Mouse (Mus musculus) right cerebral cortex, adult 18-20 months (tissue): ENCODE results near the gene Ust.

ENCODE experiments used
- DNase-seq: peaks from one replicate; pipeline ENCODE4 v3.0.0; 2022; ENCODE audit warnings: mixed read lengths

The Ust gene

DNA sequence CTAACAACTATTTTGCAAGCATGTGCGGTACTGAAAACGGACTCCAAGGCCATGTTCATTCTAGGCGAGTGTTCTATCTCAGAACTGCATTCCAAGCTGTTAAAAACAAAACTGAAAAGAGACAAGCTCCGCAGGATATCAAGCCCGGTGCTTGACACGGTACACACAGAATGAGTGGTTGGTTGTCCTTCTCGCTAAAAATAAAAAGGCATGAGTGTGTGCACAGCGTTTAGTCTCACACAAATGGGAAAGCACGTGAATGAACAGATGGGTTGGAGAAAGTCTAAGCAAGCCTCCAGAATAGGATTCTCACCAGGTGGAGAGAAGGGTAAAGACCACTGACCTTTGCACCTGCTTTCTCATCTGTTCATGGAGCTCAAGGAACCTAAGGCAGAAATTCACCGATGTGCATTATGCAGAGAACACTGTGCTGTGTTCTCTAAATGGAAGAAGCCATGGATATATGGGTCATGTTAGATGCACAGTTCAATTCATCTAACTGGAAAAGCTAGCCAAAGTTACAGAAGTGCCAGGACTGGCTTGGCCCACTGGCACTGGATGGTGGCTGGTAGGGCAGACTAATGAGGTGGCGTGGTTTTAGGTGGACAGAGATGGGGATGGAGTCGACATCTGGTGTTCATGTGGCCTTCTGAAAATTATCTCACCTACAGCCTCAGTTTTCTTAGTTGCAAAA, 90.8 kb downstream of the Ust start:
- no peak for DNase-seq

DNA sequence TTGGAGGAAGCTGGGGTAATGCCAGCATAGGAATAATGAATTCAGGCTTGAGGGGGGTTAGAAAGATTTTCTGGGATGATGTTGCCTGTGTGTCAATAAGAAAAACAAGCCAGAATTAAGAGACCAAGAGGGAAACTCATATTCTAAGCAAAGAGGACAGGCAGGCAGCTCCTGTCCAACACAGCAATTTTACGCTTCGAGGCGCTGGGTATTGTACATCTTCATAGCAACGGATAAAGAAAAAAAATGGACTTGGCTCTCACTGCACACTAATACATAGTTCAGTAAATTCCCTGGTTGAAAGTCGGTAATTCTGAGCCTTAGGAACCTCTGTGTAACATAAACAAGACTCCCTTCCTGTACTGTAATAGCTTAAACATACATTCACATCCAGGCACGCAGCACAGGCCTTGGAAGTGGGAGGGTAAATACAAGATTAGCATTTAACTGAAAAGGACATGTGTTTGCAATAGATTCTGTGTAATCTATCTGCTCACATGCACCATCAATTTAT, 99.1 kb downstream of the Ust start:
- DNase-seq = no peak

DNA sequence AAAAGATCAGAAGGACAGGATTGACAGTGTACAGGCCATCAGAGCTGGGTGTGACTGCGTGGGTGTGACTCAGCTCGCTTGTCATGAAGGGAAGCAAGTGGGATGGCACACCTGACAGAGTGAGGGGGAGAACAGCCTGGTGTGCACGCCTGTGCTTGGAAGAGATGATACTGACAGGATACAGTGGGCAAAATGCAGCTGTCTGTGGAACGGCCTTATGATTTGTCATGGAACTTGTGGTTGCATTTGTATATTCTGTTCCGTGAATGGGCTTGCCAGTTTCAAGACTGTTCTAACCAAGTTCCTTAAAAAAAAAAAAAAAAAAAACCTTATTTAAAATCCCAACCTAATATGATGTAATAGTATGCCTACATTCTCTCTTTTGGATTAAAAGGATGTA, 103.2 kb downstream of the Ust start:
- DNase-seq = no peak

DNA sequence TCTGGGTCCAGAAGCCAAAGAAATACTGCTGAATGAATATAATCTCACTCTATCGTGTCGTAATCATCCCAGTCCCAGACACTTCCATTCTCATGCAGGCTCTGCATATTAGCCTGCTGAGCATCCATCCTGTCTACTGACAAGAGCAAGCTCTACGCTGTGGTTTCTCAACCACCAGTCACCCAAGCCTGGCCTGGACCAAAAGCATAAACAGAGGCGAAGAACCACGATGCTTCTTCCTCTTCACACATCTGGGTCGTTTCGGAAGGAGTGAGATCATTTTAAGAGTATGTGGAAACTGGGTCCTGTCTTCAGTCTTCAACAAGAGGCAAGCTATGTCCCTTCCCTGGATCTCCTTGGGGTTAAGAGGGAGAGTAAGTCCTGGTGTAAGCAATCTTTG, 103.6 kb downstream of the Ust start:
- DNase-seq = no peak

DNA sequence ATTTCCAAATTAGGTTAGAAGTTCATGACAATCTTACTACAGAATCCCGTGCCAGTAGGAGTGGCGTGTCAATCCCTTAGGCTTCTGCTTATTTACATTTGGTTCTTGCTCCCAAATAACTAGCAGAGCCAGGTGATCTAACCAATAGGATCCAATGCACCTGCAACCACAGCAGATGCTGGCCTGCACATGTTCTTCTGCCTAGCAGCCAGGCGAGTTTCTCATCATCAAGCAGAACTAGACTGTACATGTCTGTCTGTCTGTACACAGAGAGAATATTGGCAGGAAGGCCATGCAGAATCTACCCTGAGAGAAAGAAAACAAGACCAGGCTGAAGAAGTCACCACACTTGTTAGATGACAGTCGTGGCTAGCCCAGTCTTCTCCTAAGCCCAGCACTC, 113.5 kb downstream of the Ust start:
- no peak for DNase-seq

DNA sequence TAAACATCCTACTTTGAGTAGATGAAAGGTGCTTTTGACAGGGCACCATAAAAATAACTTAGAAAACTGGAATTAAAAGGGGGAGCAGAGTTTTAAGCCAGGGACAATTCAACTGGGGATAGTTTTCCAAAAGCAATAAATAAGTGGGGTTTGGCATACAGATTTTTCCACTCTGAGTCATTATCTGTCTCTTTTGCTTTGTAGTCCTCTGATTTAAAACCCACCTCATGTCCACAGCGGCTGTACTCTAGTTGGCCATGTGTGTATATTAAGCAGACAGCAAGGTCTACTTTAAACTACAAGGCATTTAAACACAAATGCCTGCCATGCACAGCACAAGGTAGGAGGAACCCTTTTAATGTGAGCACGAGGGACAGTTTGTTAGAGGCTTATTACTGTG, 126.4 kb downstream of the Ust start:
- no peak for DNase-seq

DNA sequence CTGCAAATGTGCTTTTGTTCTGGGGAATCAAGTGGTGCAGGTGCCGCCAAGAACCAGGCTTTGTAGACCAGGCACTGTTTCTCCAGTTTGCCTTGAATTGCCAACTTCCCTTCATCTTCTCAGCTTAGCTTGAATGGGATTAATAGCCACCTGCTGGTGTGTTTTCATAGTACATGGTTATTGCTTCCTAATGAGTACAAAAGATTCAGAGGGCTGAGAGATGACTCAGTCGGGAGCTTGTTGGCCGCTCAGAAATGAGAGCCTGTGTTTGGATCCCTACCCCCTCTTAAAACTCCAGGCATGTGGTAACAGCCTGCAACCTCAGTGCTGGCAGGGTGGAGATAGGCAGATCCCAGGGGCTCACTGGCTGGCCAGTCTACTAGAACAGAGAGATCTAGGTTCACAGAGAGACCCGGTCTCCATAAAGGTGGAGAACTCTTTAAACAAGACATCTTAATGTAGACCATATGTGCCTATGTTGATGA, 127.3 kb downstream of the Ust start:
- peak; percentile 10 for DNase-seq

DNA sequence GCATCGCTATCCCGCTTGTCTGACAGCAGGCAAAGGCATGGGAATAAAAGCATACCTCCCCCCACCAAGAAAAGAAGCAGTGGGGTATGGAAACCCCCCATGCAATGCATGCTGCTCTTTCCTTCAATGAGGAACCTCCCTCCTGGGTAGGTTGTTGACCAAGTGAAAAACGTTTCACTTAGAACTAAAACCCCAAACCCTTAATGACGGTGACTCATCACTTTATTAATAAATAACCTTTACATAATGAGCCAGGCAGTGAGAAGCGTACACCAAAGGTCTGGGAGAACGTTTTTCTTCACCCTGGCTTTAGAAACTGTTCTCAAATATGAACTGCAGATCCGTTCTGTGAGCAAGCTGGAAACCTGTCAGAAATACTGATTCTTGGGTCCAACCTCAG, 130.4 kb downstream of the Ust start:
- DNase-seq = no peak

DNA sequence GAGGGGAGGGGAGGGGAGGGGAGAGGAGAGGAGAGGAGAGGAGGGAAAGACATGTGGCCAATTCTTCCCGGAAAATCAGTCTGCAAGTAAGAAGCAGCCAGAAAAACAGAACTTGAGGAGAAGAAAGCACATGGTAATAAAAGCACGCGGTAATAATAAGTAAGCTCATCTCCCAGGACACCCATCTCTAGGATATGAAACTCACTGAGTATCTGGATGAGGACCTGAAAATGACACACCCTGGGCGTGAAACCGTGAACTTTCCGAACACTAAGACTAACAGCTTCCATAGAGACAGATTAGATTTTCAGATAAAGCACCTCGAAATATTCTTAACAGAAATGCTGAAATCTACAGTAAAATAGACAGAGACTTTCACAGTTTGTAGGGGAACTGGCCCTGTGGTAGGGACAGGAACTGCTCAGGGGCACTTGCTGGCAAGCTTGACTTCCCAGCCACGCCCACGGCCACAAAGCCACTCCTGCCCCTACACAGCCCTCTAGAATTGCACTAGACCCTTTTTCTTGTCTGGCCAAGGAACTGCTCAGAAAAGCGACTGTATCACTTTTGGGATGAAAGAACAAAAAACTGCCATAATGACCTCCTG, 148.6 kb downstream of the Ust start:
- no peak for DNase-seq

DNA sequence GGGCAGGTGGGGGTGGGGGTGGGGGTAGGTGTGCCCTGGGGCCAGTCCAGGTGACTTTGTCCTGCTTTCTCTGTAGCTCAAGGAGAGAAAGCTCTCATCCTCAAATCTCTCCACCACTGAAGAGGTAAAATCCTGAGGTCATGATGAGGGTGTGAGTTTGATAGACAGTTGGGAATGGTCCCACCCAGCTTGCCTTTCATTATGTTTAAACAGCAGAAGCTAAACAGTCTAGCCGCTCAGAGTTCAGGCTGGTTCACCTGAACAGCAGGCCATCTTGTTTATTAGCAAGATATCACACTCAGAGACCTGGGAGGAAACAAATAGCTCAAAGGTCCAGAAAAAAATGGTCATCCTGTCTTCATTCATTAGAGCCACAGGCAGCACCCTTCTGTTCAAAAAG, 152.8 kb downstream of the Ust start:
- no peak for DNase-seq

DNA sequence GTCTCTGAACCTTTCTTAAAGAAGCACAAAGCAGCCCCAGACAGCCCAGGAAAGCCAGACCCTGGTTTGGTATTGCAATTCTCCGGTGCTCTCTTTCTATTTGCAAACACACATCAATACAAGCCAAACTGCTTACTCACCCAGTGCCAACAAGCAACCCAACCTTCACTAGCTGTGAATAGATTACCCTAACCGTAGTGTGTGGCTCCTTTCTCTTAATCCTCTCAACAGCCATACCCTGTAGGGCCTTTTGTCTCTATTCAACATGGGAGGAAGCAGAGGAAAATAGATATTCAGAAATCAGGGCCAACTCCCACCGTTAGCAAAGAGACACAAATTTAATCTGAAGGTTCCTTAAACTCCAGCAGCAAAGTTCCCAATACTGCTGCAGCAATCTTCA, 154.4 kb downstream of the Ust start:
- no peak for DNase-seq

DNA sequence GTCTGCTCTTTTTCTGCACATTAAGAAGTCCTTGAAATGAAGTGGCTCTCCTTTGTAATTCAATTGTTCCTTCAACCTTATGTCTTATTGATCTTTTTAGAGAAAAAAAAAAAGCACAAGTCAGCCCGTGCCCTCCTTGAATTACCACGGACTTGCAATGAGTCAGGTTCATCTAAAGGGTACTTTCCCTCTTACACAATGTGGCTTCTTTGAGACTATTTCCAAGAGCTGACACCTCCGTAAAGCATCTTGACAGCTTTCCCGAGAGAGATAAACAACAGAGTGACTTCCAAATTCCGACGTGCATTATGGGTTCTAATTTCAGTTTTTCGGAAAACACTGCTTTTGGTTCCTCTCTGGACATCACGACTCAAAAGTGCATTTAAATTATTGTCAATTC, 155.3 kb downstream of the Ust start:
- no peak for DNase-seq

DNA sequence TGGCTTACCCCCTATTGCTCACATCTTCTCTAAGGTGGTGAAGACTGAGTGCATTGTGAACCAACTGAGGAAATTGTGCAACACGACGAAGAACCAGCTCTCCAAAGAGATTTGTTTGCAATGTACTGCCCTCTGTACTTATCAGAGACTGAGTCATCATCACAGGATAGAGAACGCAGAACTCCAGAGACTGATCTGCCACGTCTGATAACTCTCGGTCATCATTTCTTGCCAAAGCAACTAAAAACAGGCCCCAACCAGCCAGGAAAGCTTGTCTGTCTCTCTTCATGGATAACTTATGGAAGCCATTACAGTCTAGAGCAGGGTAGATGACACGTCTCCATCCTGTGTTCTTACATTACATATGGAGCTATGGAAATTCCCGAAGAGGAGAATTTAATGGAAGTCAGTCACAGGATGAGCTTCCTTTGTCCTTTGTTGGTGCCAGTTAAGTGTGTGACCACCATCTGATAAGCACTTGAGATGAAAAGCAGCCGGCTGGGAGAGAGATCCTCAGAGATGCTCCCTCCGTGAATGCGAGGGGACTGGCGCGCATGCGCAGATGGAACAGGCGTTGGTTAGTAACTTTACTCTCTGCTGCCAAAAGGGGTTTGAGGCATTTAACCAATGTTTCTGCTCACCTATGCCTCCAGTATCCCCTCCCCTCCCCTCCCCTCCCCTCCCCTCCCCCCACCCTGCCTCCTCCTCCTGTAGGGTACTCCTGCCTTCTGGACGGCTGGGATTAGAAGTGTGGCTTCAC, 160.2 kb downstream of the Ust start:
- peak; percentile 19 for DNase-seq

DNA sequence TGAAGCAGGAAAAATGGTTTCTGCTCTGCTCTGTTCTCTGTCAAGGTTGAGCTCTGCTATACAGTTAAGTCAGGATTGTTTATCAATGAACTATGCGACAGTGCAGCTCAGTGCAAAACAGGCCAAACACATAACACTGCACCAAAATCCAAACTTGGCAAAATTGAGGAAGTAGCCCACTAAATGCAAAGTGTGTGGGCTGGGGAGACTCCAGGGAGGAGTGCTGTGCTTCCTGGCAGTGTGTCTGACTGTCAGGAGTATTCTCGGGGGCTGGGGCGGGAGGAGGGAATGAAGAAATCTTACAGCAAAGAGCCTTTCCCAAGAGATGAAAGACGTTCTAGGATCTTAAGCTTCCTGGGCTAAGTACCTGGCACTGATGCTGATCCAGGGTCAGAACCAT, 165.1 kb downstream of the Ust start:
- DNase-seq = no peak

DNA sequence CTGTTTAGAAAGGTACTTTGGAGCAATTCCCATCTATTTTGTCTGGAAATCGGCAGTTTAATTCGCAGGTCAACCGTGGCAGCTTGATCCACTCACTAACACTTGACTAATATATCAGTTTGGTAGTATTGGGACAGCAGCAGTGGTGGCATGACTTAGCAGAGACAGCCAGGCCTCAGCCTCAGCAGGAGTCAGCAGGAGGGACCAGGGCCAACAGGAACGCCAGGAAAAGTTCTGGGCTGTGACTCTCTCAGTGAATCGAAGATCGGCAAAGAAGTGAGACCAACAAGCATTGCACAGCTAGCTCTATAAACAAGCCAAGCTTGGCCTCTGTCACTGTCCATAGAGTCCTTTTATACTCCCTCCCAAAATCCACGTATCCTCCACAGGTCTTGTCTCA, 168.0 kb downstream of the Ust start:
- DNase-seq = no peak

DNA sequence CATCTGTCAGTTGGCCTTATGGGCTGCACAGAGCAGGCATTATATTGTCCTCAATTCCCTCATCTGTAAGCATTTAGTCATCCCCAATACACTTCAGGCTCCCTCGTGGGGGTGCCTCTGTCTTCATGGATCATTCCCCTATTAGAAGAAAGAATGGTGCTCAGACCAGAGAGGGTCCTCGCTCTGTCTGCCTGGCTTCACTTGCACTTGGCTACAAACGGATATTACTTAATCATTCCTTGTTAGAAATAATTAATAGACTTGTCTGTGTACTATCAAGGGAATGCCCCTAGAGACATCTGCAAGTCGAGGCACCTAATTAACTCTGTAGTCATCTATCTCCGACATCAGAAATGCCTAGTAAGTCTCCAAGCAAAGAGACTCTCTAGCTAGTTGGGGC, 171.1 kb downstream of the Ust start:
- DNase-seq = no peak

DNA sequence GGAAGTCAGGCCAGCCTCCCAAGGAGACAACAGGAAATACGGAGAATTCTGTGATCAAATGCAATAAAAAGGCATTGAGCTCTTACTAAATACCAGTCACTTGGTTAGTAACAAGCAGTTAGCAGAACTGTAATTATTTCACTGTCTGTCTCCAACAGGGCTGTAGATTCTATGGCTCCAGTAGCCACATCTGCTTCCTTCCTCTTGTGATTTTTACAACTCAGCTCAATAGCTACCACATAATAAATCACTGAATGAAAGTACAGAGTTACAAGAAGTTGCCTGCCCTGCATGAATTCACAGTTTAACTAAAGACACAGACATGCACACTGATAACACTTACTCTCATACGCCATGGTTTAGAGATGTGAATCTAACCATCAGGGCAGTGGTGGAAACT, 176.1 kb downstream of the Ust start:
- DNase-seq = no peak

DNA sequence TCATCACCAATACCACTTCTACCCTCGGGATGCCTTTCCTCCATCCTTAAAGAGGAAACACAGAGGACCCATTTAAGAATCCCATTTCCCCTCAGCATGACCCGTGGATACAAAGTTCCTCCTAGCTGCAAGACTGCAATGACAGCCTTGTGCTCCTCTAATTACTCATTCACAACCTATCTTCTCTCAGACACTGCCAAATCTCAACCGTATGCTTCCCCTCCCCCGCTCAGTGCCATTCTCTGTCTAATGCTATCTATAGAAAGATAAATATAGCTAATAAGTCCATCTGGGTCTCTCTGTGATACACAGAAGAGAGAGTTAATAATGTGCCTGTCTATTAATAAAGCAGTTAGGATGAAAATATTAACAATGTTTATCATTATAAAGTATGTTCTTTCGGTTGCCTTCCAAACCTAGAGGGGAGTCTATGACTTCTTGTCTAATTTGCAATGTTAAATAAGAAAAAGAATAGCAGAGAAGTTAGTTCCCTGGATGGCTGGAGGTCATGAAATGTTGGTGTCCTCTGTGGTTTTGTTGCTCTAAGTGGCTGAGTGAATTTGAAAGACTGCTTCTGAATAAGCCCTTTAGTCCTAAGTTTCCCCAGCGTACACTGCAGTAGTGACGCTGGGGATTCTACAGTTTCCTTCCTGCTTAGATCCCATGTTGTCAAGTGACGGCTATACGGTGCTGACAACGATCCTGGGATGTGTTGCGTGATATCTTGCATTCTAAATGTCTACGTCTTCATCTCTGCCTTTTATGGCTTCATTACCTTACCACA, 178.8 kb downstream of the Ust start:
- peak; percentile 17 for DNase-seq

DNA sequence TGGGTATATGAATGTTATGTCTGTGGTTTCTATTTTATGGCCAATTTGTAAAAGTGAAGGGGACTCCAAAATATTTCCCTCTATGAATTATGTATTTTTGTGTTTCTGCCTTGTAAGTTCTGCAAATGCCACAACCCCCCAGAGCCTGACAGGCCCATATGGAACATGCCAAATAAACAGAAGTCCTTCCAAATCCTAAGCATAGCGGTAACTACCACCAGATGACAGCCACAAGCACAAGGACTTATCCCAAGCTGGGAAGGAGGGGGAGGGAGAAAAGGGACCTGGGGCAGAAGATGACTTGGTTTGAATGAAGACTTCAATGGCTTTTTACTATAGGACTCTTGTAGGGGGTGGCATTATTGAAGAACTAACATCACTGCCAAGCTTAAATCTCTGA, 182.0 kb downstream of the Ust start:
- no peak for DNase-seq

DNA sequence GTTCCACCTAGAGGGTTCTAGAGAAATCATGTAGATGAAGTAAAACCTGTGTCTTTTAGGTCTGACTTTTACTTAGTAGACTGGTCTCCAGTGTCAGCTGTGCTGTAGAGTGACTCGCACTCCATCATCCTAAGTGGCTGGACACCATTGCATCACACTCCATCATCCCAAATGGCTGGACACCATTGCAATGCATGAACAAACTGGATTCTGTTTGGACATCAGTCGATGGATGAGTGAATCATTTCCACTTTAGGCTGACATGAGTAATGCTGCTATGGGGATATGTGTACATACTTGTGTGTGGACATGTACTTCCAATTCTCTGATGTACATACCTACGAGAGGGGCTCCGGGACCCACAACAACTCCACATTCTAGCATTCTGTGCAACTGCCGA, 187.7 kb downstream of the Ust start:
- DNase-seq = no peak

DNA sequence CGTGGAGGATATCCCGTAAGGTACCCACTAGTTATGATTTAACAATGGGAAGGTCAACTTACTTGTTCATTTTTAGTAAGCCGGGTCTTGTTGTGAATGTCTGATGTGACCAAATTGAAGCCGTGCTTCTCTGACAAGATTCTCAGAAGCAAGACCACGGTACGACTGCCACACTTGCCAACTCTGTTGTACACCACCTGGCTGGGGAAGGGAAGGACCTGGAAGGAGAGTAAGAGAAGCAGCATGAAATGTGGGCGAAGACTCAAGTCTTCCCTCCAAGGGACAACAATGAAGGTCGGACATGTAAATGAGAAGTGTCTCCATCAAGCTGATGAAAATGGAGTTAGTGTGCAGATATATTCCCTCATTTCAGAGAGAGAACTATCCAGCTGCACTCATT, 188.6 kb downstream of the Ust start:
- no peak for DNase-seq

DNA sequence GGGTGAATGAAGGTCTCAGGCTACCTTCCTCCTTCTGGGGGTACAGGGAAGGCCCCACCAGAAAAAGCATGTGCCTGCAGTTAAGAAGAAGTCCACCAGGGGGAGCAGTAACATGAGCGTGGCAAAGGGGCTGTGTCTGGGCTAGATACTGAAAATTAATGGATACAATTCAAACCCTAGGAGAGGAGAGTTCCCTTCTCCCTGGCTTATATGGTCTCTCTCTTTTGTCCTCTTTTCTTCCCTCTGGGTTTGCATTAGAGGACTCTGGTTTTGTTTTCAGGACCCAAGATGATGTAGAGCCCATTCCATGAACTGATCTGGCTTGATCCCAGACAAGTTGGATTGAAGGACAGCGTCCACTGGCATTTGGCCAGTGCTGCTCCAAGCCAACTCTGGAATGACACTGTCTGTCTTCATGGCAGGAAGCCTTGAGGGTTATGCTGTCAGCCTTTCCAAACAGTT, 195.3 kb downstream of the Ust start:
- peak; percentile 30 for DNase-seq

DNA sequence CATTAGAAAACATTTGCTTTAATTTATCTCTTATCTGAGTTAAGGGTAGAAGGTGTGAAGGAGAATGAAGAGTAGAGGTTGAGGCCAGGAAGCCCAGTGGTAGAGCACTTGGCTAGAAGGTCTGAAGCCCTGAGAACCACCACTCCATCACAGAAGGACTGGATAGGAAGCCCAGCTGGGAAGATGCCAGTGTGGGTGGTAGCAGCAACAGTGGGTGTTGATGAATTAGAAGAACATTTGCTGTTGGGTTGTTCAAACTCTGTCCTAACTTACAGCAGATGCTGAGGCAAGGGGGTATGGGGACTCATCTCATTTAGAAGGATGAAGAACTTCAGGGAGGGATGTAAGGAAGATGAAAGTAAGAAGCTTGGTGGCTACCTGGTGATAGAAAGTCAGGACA, 197.9 kb downstream of the Ust start:
- no peak for DNase-seq
